Mouse (Mus musculus): ENCODE measurements at regions not wholly inside any gene's neighbourhood (a gene's known extent, or its start where the extent isn't known, plus 50 kb on each side); places are given as distances from the start of the nearest gene placed in this dataset.
A peak's percentile ranks its signal among the peaks of the same experiment; 100 is the strongest.

- DNase-seq (ENCODE audit: low spot score) (no peak), ATAC-seq (replicated peaks; ENCODE audit: insufficient number of reproducible peaks, low FRiP score, low TSS enrichment, low read depth) (no peak)
- H3K4me2 ChIP-seq (ENCODE audit: low read depth, low read length), result no peak overlapping the region
These were observed 299.1 kb downstream of the Eipr1 start for GRCm38 (mm10) chr12:29050516-29051251.

GRCm38 (mm10) chr12:29054367-29054766 is 302.8 kb downstream of the Eipr1 start:
- Histone ChIP-seq H3K4me3 (ENCODE audit: low read depth, low read length) (no peak overlapping the region), H3K4me1 (ENCODE audit: control insufficient read depth, insufficient read depth, low read length) (no peaks in the 10 kb centered on the region; the same call in 1 of the 2 replicates), H3K4me2 (ENCODE audit: low read depth, low read length) (no peak overlapping the region), H3K27me3 (ENCODE audit: control insufficient read depth, insufficient read depth, low read length) (no peaks in the 10 kb centered on the region), H3K9me3 (replicated peaks; ENCODE audit: control insufficient read depth, low read length) (no peaks in the 10 kb centered on the region), H3K27ac (replicated peaks; ENCODE audit: low read depth, low read length) (no peak overlapping the region), H3K36me3 (replicated peaks; ENCODE audit: control insufficient read depth, insufficient read depth, low read depth, low read length) (no peaks in the 10 kb centered on the region), H3K9ac (replicated peaks; ENCODE audit: low read length) (no peak overlapping the region)
- ATAC-seq (replicated peaks; ENCODE audit: insufficient number of reproducible peaks, low FRiP score, low TSS enrichment, low read depth), result no peak
- WGBS, result 74% methylated on average over 7 of the region's 7 CpGs
- no peak for DNase-seq (ENCODE audit: low spot score)

More at GRCm38 (mm10) chr12:29050516-29051251, 299.1 kb downstream of the Eipr1 start:
- no peak overlapping the region for H3K9ac ChIP-seq (replicated peaks; ENCODE audit: low read length)
- no peak overlapping the region for H3K27ac ChIP-seq (replicated peaks; ENCODE audit: low read depth, low read length)
- H3K4me3 ChIP-seq (ENCODE audit: low read depth, low read length), result no peak overlapping the region
- H3K4me1 ChIP-seq (ENCODE audit: control insufficient read depth, insufficient read depth, low read length), result peaks cover 2% of the 10 kb centered on the region; the same call in 1 of the 2 replicates
- no peaks in the 10 kb centered on the region for H3K9me3 ChIP-seq (replicated peaks; ENCODE audit: control insufficient read depth, low read length)
- H3K36me3 ChIP-seq (replicated peaks; ENCODE audit: control insufficient read depth, insufficient read depth, low read depth, low read length), result no peaks in the 10 kb centered on the region
- no peaks in the 10 kb centered on the region for H3K27me3 ChIP-seq (ENCODE audit: control insufficient read depth, insufficient read depth, low read length)
- WGBS, result 53% methylated on average over 8 of the region's 8 CpGs

- ATAC-seq (replicated peaks; ENCODE audit: insufficient number of reproducible peaks, low FRiP score, low TSS enrichment, low read depth), result no peak
- H3K27ac ChIP-seq (replicated peaks; ENCODE audit: low read depth, low read length), result no peak overlapping the region
- 78% methylated on average over 14 of the region's 14 CpGs for WGBS
These were observed 310.5 kb downstream of the Eipr1 start for GRCm38 (mm10) chr12:29062025-29062637.

DNA sequence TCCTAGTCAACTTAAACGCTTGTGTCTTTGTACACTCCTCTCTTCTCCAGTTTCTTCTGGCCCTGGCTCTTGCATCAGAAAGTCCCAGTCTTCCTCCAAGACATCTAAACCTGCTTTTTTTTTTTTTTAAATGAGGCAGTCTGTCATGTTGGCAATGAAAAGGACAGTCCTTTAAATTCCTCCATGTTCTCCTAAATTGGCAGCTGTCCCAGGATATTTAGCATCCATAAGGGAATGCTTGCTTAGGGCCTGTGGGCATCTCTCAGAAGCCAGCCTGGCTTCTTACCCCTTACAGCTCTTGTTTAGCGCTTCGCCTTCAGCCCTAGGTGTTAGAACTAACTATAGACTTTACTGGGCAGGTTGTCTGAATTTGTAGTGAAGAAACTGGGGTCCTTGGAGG is 311.2 kb downstream of the Eipr1 start:
- WGBS, result 92% methylated on average over 3 of the region's 3 CpGs
- Histone ChIP-seq H3K27ac (replicated peaks; ENCODE audit: low read depth, low read length) (no peak overlapping the region), H3K9me3 (replicated peaks; ENCODE audit: control insufficient read depth, low read length) (no peaks in the 10 kb centered on the region), H3K4me1 (ENCODE audit: control insufficient read depth, insufficient read depth, low read length) (no peaks in the 10 kb centered on the region), H3K36me3 (replicated peaks; ENCODE audit: control insufficient read depth, insufficient read depth, low read depth, low read length) (no peaks in the 10 kb centered on the region), H3K4me2 (ENCODE audit: low read depth, low read length) (no peak overlapping the region), H3K4me3 (ENCODE audit: low read depth, low read length) (no peak overlapping the region), H3K27me3 (ENCODE audit: control insufficient read depth, insufficient read depth, low read length) (no peaks in the 10 kb centered on the region; the same call in 1 of the 2 replicates), H3K9ac (replicated peaks; ENCODE audit: low read length) (no peak overlapping the region)
- no peak for DNase-seq (ENCODE audit: low spot score)
- ATAC-seq (replicated peaks; ENCODE audit: insufficient number of reproducible peaks, low FRiP score, low TSS enrichment, low read depth), result no peak

More at GRCm38 (mm10) chr12:29062025-29062637, 310.5 kb downstream of the Eipr1 start:
- Histone ChIP-seq H3K4me2 (ENCODE audit: low read depth, low read length) (no peak overlapping the region), H3K9ac (replicated peaks; ENCODE audit: low read length) (no peak overlapping the region), H3K9me3 (replicated peaks; ENCODE audit: control insufficient read depth, low read length) (no peaks in the 10 kb centered on the region), H3K4me1 (ENCODE audit: control insufficient read depth, insufficient read depth, low read length) (no peaks in the 10 kb centered on the region), H3K27me3 (ENCODE audit: control insufficient read depth, insufficient read depth, low read length) (no peaks in the 10 kb centered on the region; the same call in 1 of the 2 replicates), H3K36me3 (replicated peaks; ENCODE audit: control insufficient read depth, insufficient read depth, low read depth, low read length) (no peaks in the 10 kb centered on the region), H3K4me3 (ENCODE audit: low read depth, low read length) (no peak overlapping the region)
- DNase-seq (ENCODE audit: low spot score), result no peak

- Histone ChIP-seq H3K4me1 (ENCODE audit: control insufficient read depth, insufficient read depth, low read length) (no peaks in the 10 kb centered on the region), H3K4me2 (ENCODE audit: low read depth, low read length) (no peak overlapping the region), H3K36me3 (replicated peaks; ENCODE audit: control insufficient read depth, insufficient read depth, low read depth, low read length) (no peaks in the 10 kb centered on the region), H3K9ac (replicated peaks; ENCODE audit: low read length) (no peak overlapping the region), H3K27ac (replicated peaks; ENCODE audit: low read depth, low read length) (no peak overlapping the region), H3K27me3 (ENCODE audit: control insufficient read depth, insufficient read depth, low read length) (no peaks in the 10 kb centered on the region; the same call in 1 of the 2 replicates), H3K4me3 (ENCODE audit: low read depth, low read length) (no peak overlapping the region), H3K9me3 (replicated peaks; ENCODE audit: control insufficient read depth, low read length) (no peaks in the 10 kb centered on the region)
- DNase-seq (ENCODE audit: low spot score) (peak; percentile 53), ATAC-seq (replicated peaks; ENCODE audit: insufficient number of reproducible peaks, low FRiP score, low TSS enrichment, low read depth) (no peak)
- WGBS, result 29% methylated on average over 5 of the region's 5 CpGs
These were observed 316.6 kb downstream of the Eipr1 start for GRCm38 (mm10) chr12:29068180-29068579.

GRCm38 (mm10) chr12:29075096-29075852 is 323.7 kb downstream of the Eipr1 start:
- Histone ChIP-seq H3K9ac (replicated peaks; ENCODE audit: low read length) (no peak overlapping the region), H3K4me2 (ENCODE audit: low read depth, low read length) (no peak overlapping the region), H3K27me3 (ENCODE audit: control insufficient read depth, insufficient read depth, low read length) (no peaks in the 10 kb centered on the region), H3K27ac (replicated peaks; ENCODE audit: low read depth, low read length) (no peak overlapping the region), H3K9me3 (replicated peaks; ENCODE audit: control insufficient read depth, low read length) (no peaks in the 10 kb centered on the region), H3K4me3 (ENCODE audit: low read depth, low read length) (no peak overlapping the region), H3K36me3 (replicated peaks; ENCODE audit: control insufficient read depth, insufficient read depth, low read depth, low read length) (no peaks in the 10 kb centered on the region), H3K4me1 (ENCODE audit: control insufficient read depth, insufficient read depth, low read length) (no peaks in the 10 kb centered on the region)
- DNase-seq (ENCODE audit: low spot score) (no peak), ATAC-seq (replicated peaks; ENCODE audit: insufficient number of reproducible peaks, low FRiP score, low TSS enrichment, low read depth) (no peak)
- 76% methylated on average over 10 of the region's 10 CpGs for WGBS

- no peak overlapping the region for H3K4me2 ChIP-seq (ENCODE audit: low read depth, low read length)
- ATAC-seq (replicated peaks; ENCODE audit: insufficient number of reproducible peaks, low FRiP score, low TSS enrichment, low read depth), result no peak
- no peaks in the 10 kb centered on the region for H3K9me3 ChIP-seq (replicated peaks; ENCODE audit: control insufficient read depth, low read length)
- no peaks in the 10 kb centered on the region for H3K4me1 ChIP-seq (ENCODE audit: control insufficient read depth, insufficient read depth, low read length)
- DNase-seq (ENCODE audit: low spot score), result no peak
- H3K4me3 ChIP-seq (ENCODE audit: low read depth, low read length), result no peak overlapping the region
- 63% methylated on average over 1 of the region's 1 CpGs for whole genome bisulfite sequencing
- H3K9ac ChIP-seq (replicated peaks; ENCODE audit: low read length), result no peak overlapping the region
- no peaks in the 10 kb centered on the region for H3K27me3 ChIP-seq (ENCODE audit: control insufficient read depth, insufficient read depth, low read length)
- no peaks in the 10 kb centered on the region for H3K36me3 ChIP-seq (replicated peaks; ENCODE audit: control insufficient read depth, insufficient read depth, low read depth, low read length)
- no peak overlapping the region for H3K27ac ChIP-seq (replicated peaks; ENCODE audit: low read depth, low read length)
These were observed 325.0 kb downstream of the Eipr1 start for GRCm38 (mm10) chr12:29076606-29077005.

DNA sequence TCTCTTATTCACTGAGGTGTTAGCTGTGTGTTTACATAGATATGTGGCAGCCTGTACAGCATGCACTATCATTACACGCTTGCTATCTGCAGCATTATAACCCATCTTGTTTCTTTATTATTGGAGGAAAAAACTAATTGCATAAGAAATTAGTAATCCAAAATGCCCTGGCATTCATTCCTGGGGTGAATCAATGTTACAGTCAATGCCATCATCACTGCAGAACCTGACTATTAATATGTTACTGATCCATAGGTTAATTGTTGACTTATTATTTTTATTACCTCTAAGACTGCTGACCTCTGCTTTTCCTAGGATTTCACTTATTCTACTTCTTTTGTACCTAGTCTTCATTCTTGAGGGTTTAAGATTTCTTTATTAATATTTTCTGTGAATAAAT is 327.4 kb downstream of the Eipr1 start:
- H3K9ac ChIP-seq (replicated peaks; ENCODE audit: low read length), result no peak overlapping the region
- no peak overlapping the region for H3K4me3 ChIP-seq (ENCODE audit: low read depth, low read length)
- no peak overlapping the region for H3K27ac ChIP-seq (replicated peaks; ENCODE audit: low read depth, low read length)
- ATAC-seq (replicated peaks; ENCODE audit: insufficient number of reproducible peaks, low FRiP score, low TSS enrichment, low read depth) (no peak), DNase-seq (ENCODE audit: low spot score) (no peak)
- no peaks in the 10 kb centered on the region for H3K36me3 ChIP-seq (replicated peaks; ENCODE audit: control insufficient read depth, insufficient read depth, low read depth, low read length)
- WGBS, result 95% methylated on average over 1 of the region's 1 CpGs
- H3K4me2 ChIP-seq (ENCODE audit: low read depth, low read length), result no peak overlapping the region
- no peaks in the 10 kb centered on the region for H3K9me3 ChIP-seq (replicated peaks; ENCODE audit: control insufficient read depth, low read length)
- no peaks in the 10 kb centered on the region for H3K27me3 ChIP-seq (ENCODE audit: control insufficient read depth, insufficient read depth, low read length)
- H3K4me1 ChIP-seq (ENCODE audit: control insufficient read depth, insufficient read depth, low read length), result no peaks in the 10 kb centered on the region

Measured in embryonic facial prominence, embryonic 11.5 days (tissue).